ENCODE assay signal across 8 mouse cellular contexts in genomic region chr19:47343422-47343821, GRCm38 (mm10).
DNase-seq lines count a peak whose midpoint lies in the region; ATAC-seq and TF ChIP-seq lines count a peak whose summit lies in the region.

No protein-coding gene starts in this region.

- H3K9me3 ChIP-seq in hindbrain, embryonic 12.5 days (replicated peaks), result no peaks in the 10 kb centered on the region
- H3K9me3 ChIP-seq in liver, embryonic 14.5 days (ENCODE audit: control insufficient read depth, low read length), result no peaks in the 10 kb centered on the region
- no peaks in the 10 kb centered on the region for H3K9me3 ChIP-seq in stomach, embryonic 15.5 days

- intact Hi-C loops in left cerebral cortex, adult 2 months (cut with DNase I), result no loop called here

- H3K36me3 ChIP-seq in hindbrain, embryonic 12.5 days, result no peaks in the 10 kb centered on the region
- no peaks in the 10 kb centered on the region for H3K36me3 ChIP-seq in liver, embryonic 14.5 days (replicated peaks; ENCODE audit: control insufficient read depth, insufficient read depth, low read depth)
- no peaks in the 10 kb centered on the region for H3K36me3 ChIP-seq in stomach, embryonic 15.5 days

- DNase-seq in adrenal gland, adult 2 months, result peak; percentile 53
- DNase-seq in adrenal gland, postnatal 4 days (ENCODE audit: low spot score in 2 of 2), result no peak
- DNase-seq in left cerebral cortex, adult 2 months (ENCODE audit: extremely low spot score in 1 of 2, low spot score in 2 of 2), result peak; percentile 73 to 77
- DNase-seq in left cerebral cortex, adult 8-10 months (ENCODE audit: low spot score in 2 of 2), result no peak
- DNase-seq in liver, embryonic 14.5 days (ENCODE audit: low read depth in 3 of 3, low spot score in 3 of 3), result no peak

- peak overlapping the region; percentile 70 for H3K4me3 ChIP-seq in left cerebral cortex, adult 2 months
- peak overlapping the region; percentile 40 for H3K4me3 ChIP-seq in hindbrain, embryonic 12.5 days
- H3K4me3 ChIP-seq in liver, embryonic 14.5 days (ENCODE audit: insufficient read depth in 1 of 2, low read depth in 2 of 2, low read length in 2 of 2), result no peak overlapping the region
- H3K4me3 ChIP-seq in stomach, embryonic 15.5 days (replicated peaks), result peak overlapping the region; percentile 34

- peak overlapping the region; percentile 62 for H3K4me2 ChIP-seq in hindbrain, embryonic 12.5 days (replicated peaks)
- H3K4me2 ChIP-seq in liver, embryonic 14.5 days (ENCODE audit: low read depth), result peak overlapping the region; percentile 28
- peak overlapping the region; percentile 72 for H3K4me2 ChIP-seq in stomach, embryonic 15.5 days

- H3K9ac ChIP-seq in hindbrain, embryonic 12.5 days, result peak overlapping the region; percentile 55
- no peak overlapping the region for H3K9ac ChIP-seq in liver, embryonic 14.5 days (replicated peaks)
- H3K9ac ChIP-seq in stomach, embryonic 15.5 days, result peak overlapping the region; percentile 16; the same call in 1 of the 2 replicates

- H3K4me1 ChIP-seq in hindbrain, embryonic 12.5 days, result peaks cover 29% of the 10 kb centered on the region
- peaks cover 6% of the 10 kb centered on the region in 2 experiments for H3K4me1 ChIP-seq in liver, embryonic 14.5 days (replicated peaks; ENCODE audit: control insufficient read depth in 2 of 2, insufficient read depth in 2 of 2, low read length in 1 of 2)
- H3K4me1 ChIP-seq in stomach, embryonic 15.5 days, result peaks cover 24% of the 10 kb centered on the region

- WGBS in hindbrain, embryonic 12.5 days, result 1% methylated on average over 35 of the region's 39 CpGs
- WGBS in liver, embryonic 14.5 days (ENCODE audit: insufficient replicate concordance), result 1% methylated on average over 39 of the region's 39 CpGs
- WGBS in stomach, embryonic 15.5 days, result 2% methylated on average over 39 of the region's 39 CpGs

- no peak for TF ChIP-seq CTCF in left cerebral cortex, adult 2 months (IDR thresholded peaks at IDR 0.05)
- TF ChIP-seq CTCF in liver, embryonic 14.5 days (IDR thresholded peaks at IDR 0.05; ENCODE audit: low read depth), result no peak

- peak; percentile 37; the same call in 1 of the 2 replicates for ATAC-seq in hindbrain, embryonic 12.5 days (ENCODE audit: low FRiP score)
- no peak for ATAC-seq in liver, embryonic 14.5 days (ENCODE audit: insufficient read depth)
- ATAC-seq in stomach, embryonic 15.5 days (ENCODE audit: insufficient read depth, low FRiP score, low read depth), result no peak
- no peak for ATAC-seq in monocyte, adult 5-6 weeks (replicated peaks; ENCODE audit: insufficient number of reproducible peaks, low FRiP score, low TSS enrichment, poor library complexity, severe bottlenecking)

- peak overlapping the region; percentile 86 for H3K27ac ChIP-seq in left cerebral cortex, adult 2 months
- H3K27ac ChIP-seq in hindbrain, embryonic 12.5 days, result no peak overlapping the region
- no peak overlapping the region for H3K27ac ChIP-seq in liver, embryonic 14.5 days
- no peak overlapping the region for H3K27ac ChIP-seq in stomach, embryonic 15.5 days

- no peak for TF ChIP-seq EP300 in liver, embryonic 14.5 days (IDR thresholded peaks at IDR 0.05; ENCODE audit: low read depth)

- H3K27me3 ChIP-seq in hindbrain, embryonic 12.5 days, result peaks cover 49% of the 10 kb centered on the region
- peaks cover 22% of the 10 kb centered on the region for H3K27me3 ChIP-seq in liver, embryonic 14.5 days (ENCODE audit: control insufficient read depth, insufficient read depth, low read length)
- H3K27me3 ChIP-seq in stomach, embryonic 15.5 days (replicated peaks), result 0 out of 2 replicates have a peak, but pooled peaks cover 3% of the 10 kb centered on the region

Comparison
In these comparisons a context has a peak if more than half of its experiments do, and no peak if none do; other contexts are left out.
1. DNase-seq: peak in adrenal gland, adult 2 months (single experiment) and left cerebral cortex, adult 2 months (2 of 2); none in adrenal gland, postnatal 4 days (0 of 2), left cerebral cortex, adult 8-10 months (0 of 2) and liver, embryonic 14.5 days (0 of 3).
2. H3K4me3 ChIP-seq: peak in left cerebral cortex, adult 2 months (single experiment), hindbrain, embryonic 12.5 days (single experiment) and stomach, embryonic 15.5 days (single experiment); none in liver, embryonic 14.5 days (0 of 2).
3. Peak in every context shown above with its lines, with median percentiles within 50 percentile points of each other: H3K4me2 ChIP-seq.